Mouse (Mus musculus) limb, embryonic 14.5 days (tissue): Measurements from ENCODE around the gene Nck2. TPM values are rescaled to one million over a fixed set of nuclear protein-coding genes. Genes with fewer than 3 reads are reported as not detected.

ENCODE experiments used
- ATAC-seq: fragments of 200-750 bp; cut with Nextera tagmentation; 2 replicates; pipeline ENCODE4 v1.8.0; 2017; ENCODE audit warnings: low read depth, moderate number of reproducible peaks, moderate TSS enrichment; ENCODE audit not compliant: low FRiP score
- DNase-seq: peaks from one replicate; pipeline ENCODE4 v3.0.0-alpha.2; 2015; ENCODE audit warnings: low spot score
- H3K27ac ChIP-seq: fragments of 300-500 bp; sonication (generic); replicated peaks from 2 replicates; pipeline ENCODE4 v1.5.1; 2014; ENCODE audit warnings: low read depth, mild to moderate bottlenecking, low read length, moderate library complexity, mixed read lengths
- H3K27me3 ChIP-seq: fragments of 300-500 bp; sonication (generic); 2 replicates; pipeline ENCODE4 v1.6.1; 2014; ENCODE audit warnings: low read length, mixed read lengths; ENCODE audit not compliant: control insufficient read depth, insufficient read depth
- H3K36me3 ChIP-seq: fragments of 300-500 bp; sonication (generic); 2 replicates; pipeline ENCODE4 v1.6.1; 2014; ENCODE audit warnings: mild to moderate bottlenecking, low read length, moderate library complexity, mixed read lengths; ENCODE audit not compliant: control insufficient read depth, insufficient read depth
- H3K4me1 ChIP-seq: fragments of 300-500 bp; sonication (generic); 2 replicates; pipeline ENCODE4 v1.6.1; 2014; ENCODE audit warnings: antibody characterized with exemption, low read length, mixed read lengths; ENCODE audit not compliant: control insufficient read depth, insufficient read depth
- H3K4me2 ChIP-seq: fragments of 300-500 bp; sonication (generic); replicated peaks from 2 replicates; pipeline ENCODE4 v1.6.1; 2014; ENCODE audit warnings: low read depth, mild to moderate bottlenecking, low read length, moderate library complexity; ENCODE audit not compliant: severe bottlenecking
- H3K4me3 ChIP-seq: fragments of 300-500 bp; sonication (generic); replicated peaks from 2 replicates; pipeline ENCODE4 v1.5.1; 2014; ENCODE audit warnings: low read length
- H3K9ac ChIP-seq: fragments of 300-500 bp; sonication (generic); 2 replicates; pipeline ENCODE4 v1.6.1; 2014; ENCODE audit warnings: mild to moderate bottlenecking, low read depth, low read length, moderate library complexity; ENCODE audit not compliant: severe bottlenecking
- H3K9me3 ChIP-seq: fragments of 300-500 bp; sonication (generic); 2 replicates; pipeline ENCODE4 v1.6.1; 2016; ENCODE audit warnings: low read length; ENCODE audit not compliant: control insufficient read depth
- POLR2A ChIP-seq: fragments of 200-500 bp; IDR thresholded peaks from 2 replicates; pipeline ENCODE4 v1.8.0; 2012; ENCODE audit warnings: inconsistent platforms, mild to moderate bottlenecking, moderate library complexity, borderline replicate concordance; ENCODE audit not compliant: insufficient read depth, insufficient read length; ENCODE audit errors: extremely low read depth
- WGBS: fragments of 180-500 bp; shearing (Covaris S2); extraction: QIAGEN DNeasy Blood & Tissue Kit; methylation state at CpG from one replicate; pipeline ENCODE4 v1.1.7; 2014; 5-methylcytosine and 5-hydroxymethylcytosine counted together
- polyA plus RNA-seq, 2 experiments: library from polyadenylated mRNA; depleted of rRNA in 1 of 2; stranded (reverse) in 1 of 2; unstranded in 1 of 2; fragments of >200 nt; fragmentation: Nextera tagmentation in 1 of 2; extraction: Ambion mirVana in 1 of 2; gene quantifications; 2 replicates each; pipeline versions ENCODE4 v1.2.1 to v1.2.3; 2012 to 2014

Gene Nck2
- polyA plus RNA-seq, 2 experiments: 38.8 to 43.3 TPM

- H3K27me3 ChIP-seq: no peaks in the 10 kb centered on the region
- peaks cover 4% of the 10 kb centered on the region; the same call in 1 of the 2 replicates for H3K4me1 ChIP-seq
- no peak overlapping the region for H3K9ac ChIP-seq
- no peak overlapping the region for H3K27ac ChIP-seq
- WGBS: 29% methylated on average over 4 of the region's 4 CpGs
- no peaks in the 10 kb centered on the region for H3K36me3 ChIP-seq
- TF ChIP-seq POLR2A: no peak
- no peak overlapping the region for H3K4me2 ChIP-seq
- ATAC-seq (no peak), DNase-seq (no peak)
- no peaks in the 10 kb centered on the region for H3K9me3 ChIP-seq
- no peak overlapping the region for H3K4me3 ChIP-seq
Observed at GRCm38 (mm10) chr1:43409019-43409418, 35.4 kb upstream of the Nck2 start.

- Histone ChIP-seq H3K36me3 (no peaks in the 10 kb centered on the region), H3K4me3 (no peak overlapping the region), H3K9me3 (no peaks in the 10 kb centered on the region), H3K4me2 (no peak overlapping the region), H3K27ac (no peak overlapping the region), H3K9ac (no peak overlapping the region), H3K27me3 (no peaks in the 10 kb centered on the region), H3K4me1 (peaks cover 4% of the 10 kb centered on the region; the same call in 1 of the 2 replicates)
- no peak for TF ChIP-seq POLR2A
- 77% methylated on average over 3 of the region's 3 CpGs for WGBS
- ATAC-seq (no peak), DNase-seq (no peak)
Observed at GRCm38 (mm10) chr1:43412825-43413224, 31.6 kb upstream of the Nck2 start.

- no peak for DNase-seq
- no peak for TF ChIP-seq POLR2A
- no peak for ATAC-seq
- Histone ChIP-seq H3K27ac (no peak overlapping the region), H3K4me3 (no peak overlapping the region), H3K9ac (no peak overlapping the region), H3K4me2 (no peak overlapping the region), H3K27me3 (no peaks in the 10 kb centered on the region), H3K36me3 (no peaks in the 10 kb centered on the region), H3K9me3 (no peaks in the 10 kb centered on the region), H3K4me1 (peaks cover 4% of the 10 kb centered on the region; the same call in 1 of the 2 replicates)
- WGBS: 70% methylated on average over 3 of the region's 3 CpGs
Observed at GRCm38 (mm10) chr1:43413298-43413697, 31.1 kb upstream of the Nck2 start.

GRCm38 (mm10) chr1:43413749-43414148 lies 30.6 kb upstream of the Nck2 start:
- DNase-seq (no peak), ATAC-seq (no peak)
- 88% methylated on average over 4 of the region's 4 CpGs for WGBS
- H3K4me2 ChIP-seq: no peak overlapping the region
- no peaks in the 10 kb centered on the region for H3K9me3 ChIP-seq
- H3K27ac ChIP-seq: no peak overlapping the region
- peaks cover 1% of the 10 kb centered on the region; the same call in 1 of the 2 replicates for H3K4me1 ChIP-seq
- no peaks in the 10 kb centered on the region for H3K36me3 ChIP-seq
- no peak overlapping the region for H3K9ac ChIP-seq
- no peaks in the 10 kb centered on the region for H3K27me3 ChIP-seq
- no peak for TF ChIP-seq POLR2A
- H3K4me3 ChIP-seq: no peak overlapping the region

GRCm38 (mm10) chr1:43414228-43414627 lies 30.2 kb upstream of the Nck2 start:
- no peak overlapping the region for H3K4me2 ChIP-seq
- H3K36me3 ChIP-seq: no peaks in the 10 kb centered on the region
- H3K27ac ChIP-seq: no peak overlapping the region
- DNase-seq (no peak), ATAC-seq (no peak)
- no peaks in the 10 kb centered on the region for H3K27me3 ChIP-seq
- H3K9ac ChIP-seq: no peak overlapping the region
- no peak for TF ChIP-seq POLR2A
- H3K4me1 ChIP-seq: no peaks in the 10 kb centered on the region; the same call in 1 of the 2 replicates
- H3K4me3 ChIP-seq: no peak overlapping the region
- H3K9me3 ChIP-seq: no peaks in the 10 kb centered on the region

GRCm38 (mm10) chr1:43414971-43415370 lies 29.4 kb upstream of the Nck2 start:
- no peaks in the 10 kb centered on the region for H3K9me3 ChIP-seq
- no peak overlapping the region for H3K27ac ChIP-seq
- H3K4me1 ChIP-seq: no peaks in the 10 kb centered on the region
- DNase-seq: no peak
- no peaks in the 10 kb centered on the region for H3K27me3 ChIP-seq
- no peaks in the 10 kb centered on the region for H3K36me3 ChIP-seq
- no peak for TF ChIP-seq POLR2A
- H3K4me2 ChIP-seq: no peak overlapping the region
- no peak for ATAC-seq
- H3K4me3 ChIP-seq: no peak overlapping the region
- no peak overlapping the region for H3K9ac ChIP-seq
